ENCODE assay signal across 8 mouse cellular contexts in genomic region chr16:23127673-23128375, GRCm38 (mm10). TPM values are rescaled to one million over a fixed set of nuclear protein-coding genes. Genes with fewer than 3 reads are reported as not detected.
A peak's percentile ranks its signal among the peaks of the same experiment; 100 is the strongest.
DNase-seq lines count a peak whose midpoint lies in the region; ATAC-seq and TF ChIP-seq lines count a peak whose summit lies in the region.

Gene Rfc4, minus strand, starts transcription at chr16:23127737.

- H3K79me2 ChIP-seq in C2C12 (ENCODE audit: control insufficient read depth, insufficient read depth) = peaks cover 35% of the 10 kb centered on the region
- H3K79me2 ChIP-seq in myocyte (ENCODE audit: control insufficient read depth, insufficient read depth) = peaks cover 16% of the 10 kb centered on the region

- DNase-seq in brain, embryonic 14.5 days (ENCODE audit: low read depth) = peak; percentile 95
- DNase-seq in kidney, postnatal 0 days (ENCODE audit: low spot score) = peak; percentile 94
- DNase-seq in liver, embryonic 11.5 days (ENCODE audit: low spot score) = peak; percentile 92
- peak; percentile 89 to 95 for DNase-seq in spleen, postnatal 4 days (ENCODE audit: low spot score in 2 of 2)

- peak within 1 kb of the TSS; percentile 94 for H3K27ac ChIP-seq in heart, embryonic 12.5 days (ENCODE audit: poor library complexity, severe bottlenecking)
- H3K27ac ChIP-seq in kidney, postnatal 0 days = peak within 1 kb of the TSS; percentile 98
- H3K27ac ChIP-seq in liver, embryonic 11.5 days (ENCODE audit: low read depth, low read length) = peak within 1 kb of the TSS; percentile 95

- H3K36me3 ChIP-seq in C2C12 (ENCODE audit: control insufficient read depth, insufficient read depth) (peaks cover 22% of the 10 kb centered on the region), myocyte (ENCODE audit: control insufficient read depth, insufficient read depth) (peaks cover 5% of the 10 kb centered on the region)
- peaks cover 14% of the 10 kb centered on the region for H3K36me3 ChIP-seq in heart, embryonic 12.5 days
- no peaks in the 10 kb centered on the region for H3K36me3 ChIP-seq in kidney, postnatal 0 days (ENCODE audit: insufficient read depth, low read length)
- peaks cover 5% of the 10 kb centered on the region for H3K36me3 ChIP-seq in liver, embryonic 11.5 days (ENCODE audit: control insufficient read depth, insufficient read depth, low read length)

- WGBS in heart, embryonic 12.5 days = under 1% methylated on average over 51 of the region's 51 CpGs
- 0% methylated on average over 51 of the region's 51 CpGs for WGBS in kidney, postnatal 0 days
- WGBS in liver, embryonic 11.5 days = under 1% methylated on average over 51 of the region's 51 CpGs

- peak within 1 kb of the TSS; percentile 77 for H3K4me2 ChIP-seq in heart, embryonic 12.5 days
- peak within 1 kb of the TSS; percentile 90 for H3K4me2 ChIP-seq in kidney, postnatal 0 days (ENCODE audit: low read length)
- H3K4me2 ChIP-seq in liver, embryonic 11.5 days = peak within 1 kb of the TSS; percentile 87
- H3K4me2 ChIP-seq in myocyte (ENCODE audit: low read depth) = peak within 1 kb of the TSS; percentile 89

- ATAC-seq in erythroblast, adult 5-6 weeks (replicated peaks; ENCODE audit: low FRiP score, poor library complexity, severe bottlenecking) = peak; percentile 99
- peak; percentile 91 for ATAC-seq in heart, embryonic 12.5 days (ENCODE audit: insufficient number of reproducible peaks, low FRiP score)
- ATAC-seq in kidney, postnatal 0 days (replicated peaks; ENCODE audit: low FRiP score, low read depth) = peak; percentile 94
- ATAC-seq in liver, embryonic 11.5 days (replicated peaks; ENCODE audit: low FRiP score) = peak; percentile 93

- peak; percentile 78; the same call in 1 of the 2 replicates for TF ChIP-seq POLR2A in brain, embryonic 14.5 days (IDR thresholded peaks at IDR 0.05; ENCODE audit: borderline replicate concordance, extremely low read depth, insufficient read depth, insufficient read length, poor library complexity, severe bottlenecking)
- TF ChIP-seq POLR2A in myocyte (IDR thresholded peaks at IDR 0.05; ENCODE audit: insufficient read length, low read depth) = peak; percentile 84

- peaks cover 14% of the 10 kb centered on the region for H3K4me1 ChIP-seq in heart, embryonic 12.5 days (replicated peaks)
- peaks cover 5% of the 10 kb centered on the region; the same call in 1 of the 2 replicates for H3K4me1 ChIP-seq in kidney, postnatal 0 days (replicated peaks; ENCODE audit: insufficient read depth, low read length)
- H3K4me1 ChIP-seq in liver, embryonic 11.5 days (replicated peaks; ENCODE audit: control insufficient read depth, insufficient read depth, low read length) = peaks cover 12% of the 10 kb centered on the region

- no peaks in the 10 kb centered on the region for H3K9me3 ChIP-seq in heart, embryonic 12.5 days (replicated peaks)
- no peaks in the 10 kb centered on the region for H3K9me3 ChIP-seq in kidney, postnatal 0 days (replicated peaks; ENCODE audit: low read length)
- no peaks in the 10 kb centered on the region for H3K9me3 ChIP-seq in liver, embryonic 11.5 days (ENCODE audit: control insufficient read depth, low read length)

- H3K4me3 ChIP-seq in C2C12 (ENCODE audit: insufficient read depth, poor library complexity, severe bottlenecking) = peak within 1 kb of the TSS; percentile 74
- H3K4me3 ChIP-seq in heart, embryonic 12.5 days = peak within 1 kb of the TSS; percentile 69
- peak within 1 kb of the TSS; percentile 83 for H3K4me3 ChIP-seq in kidney, postnatal 0 days (replicated peaks; ENCODE audit: low read depth, low read length)
- H3K4me3 ChIP-seq in liver, embryonic 11.5 days (ENCODE audit: low read depth, low read length) = peak within 1 kb of the TSS; percentile 68
- peak within 1 kb of the TSS; percentile 88 for H3K4me3 ChIP-seq in myocyte

- H3K27me3 ChIP-seq in C2C12 (ENCODE audit: control insufficient read depth, insufficient read depth, insufficient read length) (no peaks in the 10 kb centered on the region), myocyte (ENCODE audit: control insufficient read depth, insufficient read depth, insufficient read length) (no peaks in the 10 kb centered on the region)
- no peaks in the 10 kb centered on the region for H3K27me3 ChIP-seq in heart, embryonic 12.5 days (replicated peaks)
- H3K27me3 ChIP-seq in kidney, postnatal 0 days (ENCODE audit: insufficient read depth, low read length) = no peaks in the 10 kb centered on the region
- no peaks in the 10 kb centered on the region for H3K27me3 ChIP-seq in liver, embryonic 11.5 days (replicated peaks; ENCODE audit: control insufficient read depth, insufficient read depth, low read length)

- H3K9ac ChIP-seq in heart, embryonic 12.5 days = peak within 1 kb of the TSS; percentile 81
- peak within 1 kb of the TSS; percentile 91 for H3K9ac ChIP-seq in kidney, postnatal 0 days (ENCODE audit: low read depth, low read length)
- H3K9ac ChIP-seq in liver, embryonic 11.5 days (ENCODE audit: low read depth, low read length) = peak within 1 kb of the TSS; percentile 86

- peak within 1 kb of the TSS; percentile 85 for H3ac ChIP-seq in C2C12 (ENCODE audit: control insufficient read depth, insufficient read length, low read depth)
- peak within 1 kb of the TSS; percentile 25 for H3ac ChIP-seq in myocyte (ENCODE audit: control insufficient read depth, insufficient read length)

- TF ChIP-seq CTCF in C2C12 (IDR thresholded peaks at IDR 0.05; ENCODE audit: control insufficient read depth, insufficient read depth, insufficient read length) = no peak
- TF ChIP-seq CTCF in brain, embryonic 14.5 days (IDR thresholded peaks at IDR 0.05; ENCODE audit: borderline replicate concordance, extremely low read depth, insufficient read depth, insufficient read length) = peak; percentile 50; the same call in 1 of the 2 replicates
- peak; percentile 59 for TF ChIP-seq CTCF in kidney, postnatal 0 days (IDR thresholded peaks at IDR 0.05; ENCODE audit: low read depth)

- H3K79me3 ChIP-seq in C2C12 (ENCODE audit: low read depth) = peaks cover 21% of the 10 kb centered on the region

TF ChIP-seq in C2C12, 6 proteins besides CTCF, POLR2A, EP300 and RAD21:
- no peak for TF ChIP-seq FOSL1 (IDR thresholded peaks at IDR 0.05; ENCODE audit: insufficient read depth, low read length, poor library complexity, severe bottlenecking)
- no peak for TF ChIP-seq CEBPB (IDR thresholded peaks at IDR 0.05; ENCODE audit: low read depth)
- no peak for TF ChIP-seq MYOD1 (IDR thresholded peaks at IDR 0.05; ENCODE audit: control insufficient read depth, insufficient read length, low read depth)
- TF ChIP-seq MAX (IDR thresholded peaks at IDR 0.05) = peak; percentile 61
- TF ChIP-seq MYOG (IDR thresholded peaks at IDR 0.05; ENCODE audit: control insufficient read depth, extremely low read depth, insufficient read length) = no peak
- no peak for TF ChIP-seq USF1 (IDR thresholded peaks at IDR 0.05; ENCODE audit: low read depth)

TF ChIP-seq in myocyte, 11 proteins besides CTCF, POLR2A, EP300 and RAD21:
- TF ChIP-seq TCF3 (IDR thresholded peaks at IDR 0.05; ENCODE audit: insufficient read length, low read depth) (no peak), SRF (IDR thresholded peaks at IDR 0.05; ENCODE audit: control insufficient read depth, insufficient read length, low read depth) (peak; percentile 90), TCF12 (IDR thresholded peaks at IDR 0.05; ENCODE audit: insufficient read depth, poor library complexity, severe bottlenecking) (no peak), USF1 (IDR thresholded peaks at IDR 0.05; ENCODE audit: low read depth) (no peak), POLR2AphosphoS2 (IDR thresholded peaks at IDR 0.05; ENCODE audit: insufficient read length, low read depth) (peak; percentile 90), CEBPB (IDR thresholded peaks at IDR 0.05; ENCODE audit: insufficient read depth, poor library complexity, severe bottlenecking) (no peak), MYOG (IDR thresholded peaks at IDR 0.05; ENCODE audit: control insufficient read depth in 1 of 3, insufficient read depth in 1 of 3, insufficient read length in 2 of 3, low read depth in 2 of 3) (peak in 1 of 3 experiments; percentile 53), E2F4 (IDR thresholded peaks at IDR 0.05; ENCODE audit: insufficient read depth) (peak; percentile 95), MAX (IDR thresholded peaks at IDR 0.05; ENCODE audit: low read depth) (no peak), REST (IDR thresholded peaks at IDR 0.05; ENCODE audit: insufficient read depth, insufficient read length) (no peak), MYOD1 (IDR thresholded peaks at IDR 0.05; ENCODE audit: control insufficient read depth in 1 of 3, insufficient read length in 2 of 3, low read depth in 2 of 3) (peak in 1 of 3 experiments; percentile 43)

RNA-seq across cellular contexts. Expression of gene Rfc4, which starts in this region (rescaled TPM):
- 39.8 TPM for polyA plus RNA-seq in C2C12 (2012; fragmentation: generic; extraction: Trizol)
- 3.0 and 6.3 TPM in 2 replicates for polyA plus RNA-seq in brain, embryonic 14.5 days (2012; rRNA removed)
- total RNA-seq in erythroblast, adult 5-6 weeks (2015; ENCODE audit: low replicate concordance) = 51.0 and 64.0 TPM in 2 replicates
- 20.4 and 27.0 TPM in 2 replicates for total RNA-seq in erythroblast, adult 5-6 weeks (2017; ENCODE audit: low replicate concordance)
- 95.0 and 106 TPM in 2 replicates for polyA plus RNA-seq in heart, embryonic 12.5 days (2016; fragmentation: Nextera tagmentation; extraction: Ambion mirVana)
- 77.3 and 80.6 TPM in 2 replicates for polyA plus RNA-seq in kidney, postnatal 0 days (2015; fragmentation: Nextera tagmentation; extraction: Ambion mirVana)
- 204 and 227 TPM in 2 replicates for polyA plus RNA-seq in liver, embryonic 11.5 days (2014; fragmentation: Nextera tagmentation; extraction: Ambion mirVana)
- 18.9 TPM for polyA plus RNA-seq in myocyte (2012; fragmentation: generic; extraction: Trizol)

Comparison
In these comparisons a context has a peak if more than half of its experiments do, and no peak if none do; other contexts are left out.
1. Peak in every context shown above with its lines: DNase-seq, ATAC-seq, H3K4me3 ChIP-seq and H3K27ac ChIP-seq.